Mouse (Mus musculus) yolk sac, embryonic 10.5 days (tissue): ENCODE measurements at regions not wholly inside any gene's neighbourhood (a gene's known extent, or its start where the extent isn't known, plus 50 kb on each side); places are given as distances from the start of the nearest gene placed in this dataset.
A peak's percentile ranks its signal among the peaks of the same experiment; 100 is the strongest.

Source experiments
- DNase-seq: peaks from one replicate; pipeline ENCODE4 v3.0.0-alpha.2; 2017; ENCODE audit warnings: low spot score

- DNase-seq = no peak
Measured at GRCm38 (mm10) chr8:82702044-82702443, 71.9 kb downstream of the Zfp330 start.

GRCm38 (mm10) chr8:82700471-82700870 is 73.5 kb downstream of the Zfp330 start:
- no peak for DNase-seq

GRCm38 (mm10) chr8:82699221-82699620 is 74.7 kb downstream of the Zfp330 start:
- DNase-seq = no peak

GRCm38 (mm10) chr8:82698071-82698470 is 75.9 kb downstream of the Zfp330 start:
- DNase-seq = no peak

- DNase-seq = no peak
Measured at GRCm38 (mm10) chr8:82693086-82693485, 80.9 kb downstream of the Zfp330 start.

GRCm38 (mm10) chr8:82689322-82689721 is 84.6 kb downstream of the Zfp330 start:
- no peak for DNase-seq

GRCm38 (mm10) chr8:82685966-82686365 is 88.0 kb downstream of the Zfp330 start:
- no peak for DNase-seq

- DNase-seq = no peak
Measured at GRCm38 (mm10) chr8:82678793-82679192, 95.2 kb downstream of the Zfp330 start.

- no peak for DNase-seq
Measured at GRCm38 (mm10) chr8:82677781-82678180, 96.2 kb downstream of the Zfp330 start.

- DNase-seq = no peak
Measured at GRCm38 (mm10) chr8:82669241-82669640, 104.7 kb downstream of the Zfp330 start.

- no peak for DNase-seq
Measured at GRCm38 (mm10) chr8:82665131-82665530, 108.8 kb downstream of the Zfp330 start.

GRCm38 (mm10) chr8:82640502-82640901 is 133.5 kb downstream of the Zfp330 start:
- DNase-seq = no peak

- DNase-seq = no peak
Measured at GRCm38 (mm10) chr8:82630486-82630885, 143.5 kb downstream of the Zfp330 start.

- no peak for DNase-seq
Measured at GRCm38 (mm10) chr8:82623791-82624431, 150.0 kb downstream of the Zfp330 start.

- no peak for DNase-seq
Measured at GRCm38 (mm10) chr8:82618668-82619067, 155.3 kb downstream of the Zfp330 start.

GRCm38 (mm10) chr8:82601556-82601955 is 172.4 kb downstream of the Zfp330 start:
- no peak for DNase-seq

- no peak for DNase-seq
Measured at GRCm38 (mm10) chr8:82573434-82573833, 170.4 kb upstream of the Il15 start.

GRCm38 (mm10) chr8:82538121-82538520 is 135.1 kb upstream of the Il15 start:
- no peak for DNase-seq

- no peak for DNase-seq
Measured at GRCm38 (mm10) chr8:82529153-82529552, 126.1 kb upstream of the Il15 start.

- DNase-seq = peak; percentile 15
Measured at GRCm38 (mm10) chr8:82523866-82524265, 120.8 kb upstream of the Il15 start.

- no peak for DNase-seq
Measured at GRCm38 (mm10) chr8:82498496-82498895, 95.5 kb upstream of the Il15 start.

- DNase-seq = peak; percentile 27
Measured at GRCm38 (mm10) chr8:82477856-82478255, 74.8 kb upstream of the Il15 start.

GRCm38 (mm10) chr8:82477426-82477769 is 74.4 kb upstream of the Il15 start:
- no peak for DNase-seq

- peak; percentile 60 for DNase-seq
Measured at GRCm38 (mm10) chr8:82476708-82477425, 73.8 kb upstream of the Il15 start.
